Mouse (Mus musculus): ENCODE results near the gene 2010005H15Rik. TPM values are rescaled to one million over a fixed set of nuclear protein-coding genes. Genes with fewer than 3 reads are reported as not detected.
"Not testable (repeated sequence)": the region's sequence is repeated elsewhere in the genome, so short reads cannot be mapped to it uniquely, and the experiment has no call there.

2010005H15Rik gene
- polyA plus RNA-seq (2021): not detected

DNA sequence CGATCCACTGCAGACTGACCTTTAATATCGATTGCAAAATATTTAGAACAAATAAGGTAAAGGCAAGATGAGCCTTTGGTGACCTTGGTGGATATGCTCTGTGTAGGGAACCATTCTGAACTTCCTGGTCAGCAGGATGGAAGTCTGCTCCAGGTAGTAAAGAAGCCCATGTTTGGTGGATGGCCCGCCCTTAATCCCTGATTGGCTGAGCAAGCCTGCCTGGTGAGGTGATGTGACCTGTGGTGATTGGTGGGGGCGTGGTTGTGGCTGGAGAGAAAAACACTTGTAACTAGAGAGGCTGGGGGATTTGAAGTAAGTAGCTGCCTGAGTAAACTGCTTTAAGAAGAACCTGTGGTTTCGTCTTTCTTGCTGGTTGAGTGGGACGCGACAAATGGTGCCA, at the start of gene 2010005H15Rik:
Gene 2010005H15Rik (plus strand): TSS at position 301 of the 400 bp plus-strand sequence.
- CTCF ChIA-PET; in situ Hi-C loops (cut with MboI; ENCODE audit: low pct_unique_long_range_greater_than_20kb); POLR2A ChIA-PET; H3K27me3 ChIP-seq; DNase-seq (ENCODE audit: low read depth, low spot score); ATAC-seq: not testable (repeated sequence)

GRCm38 (mm10) chr16:36176108-36176507, 45.2 kb upstream of the 2010005H15Rik start:
- ATAC-seq (no peak), DNase-seq (ENCODE audit: low read depth, low spot score) (no peak)
- no peaks in the 10 kb centered on the region for H3K27me3 ChIP-seq
- in situ Hi-C loops (cut with MboI; ENCODE audit: low pct_unique_long_range_greater_than_20kb): no loop called here
- ChIA-PET POLR2A (no interaction called here), CTCF (no interaction called here)
- TF ChIP-seq CTCF (IDR thresholded peaks at IDR 0.05): no peak

DNA sequence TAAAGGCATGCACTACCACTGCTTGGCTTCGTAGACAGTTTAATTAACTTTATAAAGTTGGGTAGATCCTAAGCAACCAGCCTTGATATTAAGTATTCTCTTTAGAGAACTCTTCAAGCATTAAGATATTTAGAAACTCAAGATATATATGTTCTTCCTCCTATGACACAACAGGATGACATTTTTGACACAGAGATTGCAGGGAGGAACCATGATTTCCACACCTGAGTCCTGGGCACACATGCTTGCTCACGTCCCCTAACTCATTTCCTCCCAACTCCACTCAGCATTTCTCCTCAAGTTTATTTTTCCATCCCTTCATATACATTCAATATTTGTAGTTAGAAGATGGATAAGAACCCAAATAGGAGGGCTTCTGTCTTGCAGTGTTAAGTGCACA, 41.4 kb upstream of the 2010005H15Rik start:
- in situ Hi-C loops (cut with MboI; ENCODE audit: low pct_unique_long_range_greater_than_20kb): no loop called here
- no peaks in the 10 kb centered on the region for H3K27me3 ChIP-seq
- POLR2A ChIA-PET: no interaction called here
- no peak for DNase-seq (ENCODE audit: low read depth, low spot score)
- ATAC-seq: no peak
- CTCF ChIA-PET: no interaction called here
- no peak for TF ChIP-seq CTCF (IDR thresholded peaks at IDR 0.05)

GRCm38 (mm10) chr16:36183912-36184311, 37.4 kb upstream of the 2010005H15Rik start, which contains the start of gene Gm5483:
Gm5483 (plus strand) TSS chr16:36184212.
- H3K27me3 ChIP-seq; in situ Hi-C loops (cut with MboI; ENCODE audit: low pct_unique_long_range_greater_than_20kb); CTCF ChIA-PET; POLR2A ChIA-PET; ATAC-seq; DNase-seq (ENCODE audit: low read depth, low spot score): not testable (repeated sequence)

- CTCF ChIA-PET: no interaction called here
- POLR2A ChIA-PET: no interaction called here
- DNase-seq (ENCODE audit: low read depth, low spot score): no peak
- no peak for TF ChIP-seq CTCF (IDR thresholded peaks at IDR 0.05)
- ATAC-seq: no peak
- in situ Hi-C loops (cut with MboI; ENCODE audit: low pct_unique_long_range_greater_than_20kb): no loop called here
- no peaks in the 10 kb centered on the region for H3K27me3 ChIP-seq
Observed at GRCm38 (mm10) chr16:36199226-36199625, 22.0 kb upstream of the 2010005H15Rik start.

- no peak for DNase-seq (ENCODE audit: low read depth, low spot score)
- POLR2A ChIA-PET: no interaction called here
Observed at GRCm38 (mm10) chr16:36203846-36204245, 17.4 kb upstream of the 2010005H15Rik start.

DNA sequence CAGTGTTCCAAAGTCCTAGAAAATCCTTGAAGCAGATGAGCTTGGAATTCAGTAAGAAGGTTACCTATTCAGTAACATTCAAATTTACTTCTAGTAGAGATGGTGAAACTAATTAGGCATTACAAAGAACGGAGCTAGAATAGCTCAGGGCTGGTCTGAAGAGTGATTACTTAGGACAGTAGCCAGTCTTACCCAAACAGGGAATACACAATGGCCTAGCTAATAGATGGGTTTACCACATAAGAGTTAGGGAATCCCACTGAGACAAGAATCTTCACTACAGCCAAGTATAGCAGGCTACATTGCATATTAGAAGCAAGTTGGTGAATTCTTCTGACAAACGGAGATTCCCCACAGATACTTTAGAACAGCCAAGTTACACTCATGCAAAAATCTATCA, 15.6 kb upstream of the 2010005H15Rik start:
- ATAC-seq; CTCF ChIA-PET; H3K27me3 ChIP-seq; in situ Hi-C loops (cut with MboI; ENCODE audit: low pct_unique_long_range_greater_than_20kb); POLR2A ChIA-PET; DNase-seq (ENCODE audit: low read depth, low spot score): not testable (repeated sequence)

More at GRCm38 (mm10) chr16:36203846-36204245, 17.4 kb upstream of the 2010005H15Rik start:
- no peak for TF ChIP-seq CTCF (IDR thresholded peaks at IDR 0.05)
- no peaks in the 10 kb centered on the region for H3K27me3 ChIP-seq
- CTCF ChIA-PET: no interaction called here
- ATAC-seq: no peak
- in situ Hi-C loops (cut with MboI; ENCODE audit: low pct_unique_long_range_greater_than_20kb): no loop called here

DNA sequence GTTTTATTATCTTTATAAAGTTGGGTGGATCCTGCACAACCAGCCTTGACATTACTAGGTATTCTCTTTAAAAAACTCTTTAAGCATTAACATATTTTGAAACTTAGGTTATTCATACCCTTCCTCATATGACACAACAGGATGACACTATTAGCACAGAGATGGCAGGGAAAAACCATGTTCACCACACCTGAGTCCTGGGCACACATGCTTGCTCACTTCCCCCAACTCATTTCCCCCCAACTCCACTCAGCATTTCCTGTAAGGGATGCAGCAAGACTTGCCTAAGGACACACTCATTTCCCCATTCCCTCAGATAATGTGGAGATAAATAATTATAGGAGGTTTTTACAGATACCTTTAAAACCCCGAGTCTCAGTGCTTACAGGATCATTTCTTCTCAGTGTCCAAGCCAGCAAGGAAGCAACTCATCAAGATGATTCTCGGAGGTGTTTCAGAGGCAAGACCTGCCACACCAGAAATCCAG, 11.3 kb upstream of the 2010005H15Rik start, which contains the start of gene Gm5416:
Gene Gm5416 (plus strand): TSS at position 437 of the 487 bp plus-strand sequence.
- no peak for ATAC-seq
- TF ChIP-seq CTCF (IDR thresholded peaks at IDR 0.05): no peak
- H3K27me3 ChIP-seq: no peaks in the 10 kb centered on the region
- ChIA-PET POLR2A (no interaction called here), CTCF (no interaction called here)
- in situ Hi-C loops (cut with MboI; ENCODE audit: low pct_unique_long_range_greater_than_20kb): no loop called here
- no peak for DNase-seq (ENCODE audit: low read depth, low spot score)

GRCm38 (mm10) chr16:36260585-36260984, 39.3 kb downstream of the 2010005H15Rik start:
- in situ Hi-C loops (cut with MboI; ENCODE audit: low pct_unique_long_range_greater_than_20kb); DNase-seq (ENCODE audit: low read depth, low spot score); H3K27me3 ChIP-seq; CTCF ChIA-PET; POLR2A ChIA-PET; ATAC-seq: not testable (repeated sequence)

DNA sequence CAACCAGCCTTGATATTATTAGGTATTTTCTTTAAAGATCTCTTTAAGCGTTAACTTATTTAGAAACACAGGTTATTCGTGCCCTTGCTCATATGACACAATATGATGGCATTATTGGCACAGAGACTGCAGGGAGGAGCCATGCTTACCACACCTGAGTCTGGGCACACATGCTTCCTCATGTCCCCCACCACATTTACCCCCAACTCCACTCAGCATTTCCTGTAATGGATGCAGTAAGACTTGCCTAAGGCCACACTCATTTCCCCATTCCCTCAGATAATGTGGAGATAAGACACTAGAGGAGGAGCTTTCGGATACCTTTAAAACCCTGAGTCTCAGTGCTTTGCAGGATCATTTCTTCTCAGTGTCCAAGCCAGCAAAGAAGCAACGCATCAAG, 55.5 kb downstream of the 2010005H15Rik start, which contains the start of gene Stfa1:
Gene Stfa1 (plus strand): TSS at position 156 of the 400 bp plus-strand sequence.
- DNase-seq (ENCODE audit: low read depth, low spot score); POLR2A ChIA-PET; CTCF ChIA-PET; in situ Hi-C loops (cut with MboI; ENCODE audit: low pct_unique_long_range_greater_than_20kb); ATAC-seq; H3K27me3 ChIP-seq: not testable (repeated sequence)

DNA sequence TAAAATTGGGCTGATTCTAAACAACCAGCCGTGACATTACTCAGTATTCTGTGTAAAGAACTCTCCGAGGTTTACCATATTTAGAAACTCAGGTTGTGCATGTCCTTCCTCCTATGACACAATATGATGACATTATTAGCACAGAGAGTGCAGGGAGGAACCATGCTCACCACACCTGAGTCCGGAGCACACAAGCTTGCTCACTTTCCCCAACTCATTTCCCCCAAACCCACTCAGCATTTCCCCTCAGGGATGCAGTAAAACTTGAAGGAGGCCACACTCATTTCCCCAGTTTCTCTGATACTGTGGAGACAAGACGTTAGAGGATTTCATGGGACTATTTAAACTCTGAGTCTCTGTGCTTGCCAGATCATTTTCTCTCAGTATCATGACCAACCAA, 67.9 kb downstream of the 2010005H15Rik start:
- CTCF ChIA-PET: no interaction called here

More for the DNA sequence above, 67.9 kb downstream of the 2010005H15Rik start:
- ATAC-seq: no peak
- POLR2A ChIA-PET: no interaction called here
- in situ Hi-C loops (cut with MboI; ENCODE audit: low pct_unique_long_range_greater_than_20kb): no loop called here
- no peaks in the 10 kb centered on the region for H3K27me3 ChIP-seq
- DNase-seq (ENCODE audit: low read depth, low spot score): no peak
- no peak for TF ChIP-seq CTCF (IDR thresholded peaks at IDR 0.05)

Other genes with a start within 250 kb of the 2010005H15Rik start
- gene Kpna1, start 242.7 kb upstream of the 2010005H15Rik start, polyA plus RNA-seq (2021): 28.6 TPM
- 1.9 TPM for gene Wdr5b, start 180.3 kb upstream of the 2010005H15Rik start, polyA plus RNA-seq (2021)
- gene Fam162a, start 149.9 kb upstream of the 2010005H15Rik start, polyA plus RNA-seq (2021): 285 TPM
- 90.6 TPM for gene Ccdc58, start 149.8 kb upstream of the 2010005H15Rik start, polyA plus RNA-seq (2021)
- gene Csta1, start 90.2 kb upstream of the 2010005H15Rik start, polyA plus RNA-seq (2021): 0.03 TPM
- not detected for gene Stfa2l1, start 64.7 kb upstream of the 2010005H15Rik start, polyA plus RNA-seq (2021)
- gene Gm5483, start 37.3 kb upstream of the 2010005H15Rik start, polyA plus RNA-seq (2021): not detected
- not detected for gene Gm5416, start 11.1 kb upstream of the 2010005H15Rik start, polyA plus RNA-seq (2021)
- not detected for gene Stfa1, start 55.5 kb downstream of the 2010005H15Rik start, polyA plus RNA-seq (2021)
- gene BC117090, start 112.9 kb downstream of the 2010005H15Rik start, polyA plus RNA-seq (2021): not detected
- not detected for gene BC100530, start 146.3 kb downstream of the 2010005H15Rik start, polyA plus RNA-seq (2021)
- not detected for gene Stfa2, start 187.0 kb downstream of the 2010005H15Rik start, polyA plus RNA-seq (2021)
- not detected for gene Stfa3, start 233.9 kb downstream of the 2010005H15Rik start, polyA plus RNA-seq (2021)

Measured in Patski (cell line).